Mouse (Mus musculus) lung, postnatal 0 days (tissue): ENCODE data around the gene Ano4.

Experiments used
- CTCF ChIP-seq: IDR thresholded peaks from 2 replicates; pipeline ENCODE4 v1.5.1; 2016; ENCODE audit warnings: antibody characterized with exemption, mild to moderate bottlenecking
- EP300 ChIP-seq: IDR thresholded peaks from 2 replicates; pipeline ENCODE4 v1.6.1; 2016; ENCODE audit warnings: antibody characterized with exemption, mild to moderate bottlenecking, control low read depth

DNA sequence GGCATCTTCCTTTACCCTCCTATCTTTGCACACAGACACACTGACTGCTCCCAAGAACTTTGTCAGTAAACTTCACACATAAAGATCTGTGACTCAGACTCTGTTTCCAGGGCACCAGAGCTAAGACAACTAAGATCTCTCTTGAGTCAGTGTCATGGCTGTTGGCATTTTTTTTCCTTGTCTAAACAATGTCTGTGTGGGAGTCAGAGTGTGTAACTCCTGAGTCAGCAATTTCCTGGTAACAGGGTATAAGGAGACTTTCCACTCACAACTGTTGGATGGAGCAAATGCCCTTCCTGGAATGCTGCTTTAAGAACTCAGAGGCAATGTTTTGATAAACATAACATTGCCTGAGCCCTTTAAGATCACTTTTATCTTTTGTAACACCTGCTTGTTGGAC, 37.0 kb downstream of the Ano4 start:
- TF ChIP-seq CTCF, result no peak
- TF ChIP-seq EP300, result no peak
